Mouse (Mus musculus) small intestine, adult 2 months (tissue): ENCODE measurements around the gene C2cd5. TPM values are rescaled to one million over a fixed set of nuclear protein-coding genes. Genes with fewer than 3 reads are reported as not detected.

Experiments used
- H3K27ac ChIP-seq: fragments of 200-500 bp; 2 replicates; pipeline ENCODE4 v1.5.1; 2012; ENCODE audit warnings: low read depth, low read length, control low read depth, inconsistent platforms; ENCODE audit not compliant: insufficient read depth
- H3K27me3 ChIP-seq: fragments of 200-500 bp; 2 replicates; pipeline ENCODE4 v1.6.1; 2012; ENCODE audit warnings: mild to moderate bottlenecking, moderate library complexity, low read length, inconsistent platforms; ENCODE audit not compliant: control insufficient read depth, insufficient read depth
- H3K36me3 ChIP-seq: fragments of 200-500 bp; 2 replicates; pipeline ENCODE4 v1.6.1; 2012; ENCODE audit warnings: mild to moderate bottlenecking, low read length, control low read depth, inconsistent platforms; ENCODE audit not compliant: control insufficient read depth, insufficient read depth
- H3K4me1 ChIP-seq: fragments of 200-500 bp; 2 replicates; pipeline ENCODE4 v1.6.1; 2012; ENCODE audit warnings: low read length, inconsistent platforms, mixed read lengths; ENCODE audit not compliant: control insufficient read depth, insufficient read depth, insufficient read length
- H3K4me3 ChIP-seq: fragments of 200-500 bp; 2 replicates; pipeline ENCODE4 v1.5.1; 2012; ENCODE audit warnings: low read depth, mild to moderate bottlenecking, control low read depth, inconsistent platforms, low read length, moderate library complexity
- CTCF ChIP-seq: fragments of 200-500 bp; IDR thresholded peaks from 2 replicates; pipeline ENCODE4 v1.5.1; 2012; ENCODE audit warnings: low read depth, mild to moderate bottlenecking, control low read depth, inconsistent platforms, low read length, moderate library complexity, mixed read lengths; ENCODE audit not compliant: insufficient replicate concordance, insufficient read length; ENCODE audit errors: extremely low read depth
- POLR2A ChIP-seq: fragments of 200-500 bp; IDR thresholded peaks from 2 replicates; pipeline ENCODE4 v1.6.1; 2012; ENCODE audit warnings: low read depth, mild to moderate bottlenecking, control low read depth, inconsistent platforms, low read length, moderate library complexity
- WGBS: fragments of 180-500 bp; shearing (Covaris S2); methylation state at CpG from one replicate; pipeline ENCODE4 v1.1.7; 2018; 5-methylcytosine and 5-hydroxymethylcytosine counted together
- polyA plus RNA-seq: library from polyadenylated mRNA; depleted of rRNA; stranded (reverse); fragments of >200 nt; gene quantifications from 2 replicates; pipeline ENCODE4 v1.2.3, GENCODE M21; 2012

C2cd5 gene
- polyA plus RNA-seq, 1 experiment: 15.9 TPM

DNA sequence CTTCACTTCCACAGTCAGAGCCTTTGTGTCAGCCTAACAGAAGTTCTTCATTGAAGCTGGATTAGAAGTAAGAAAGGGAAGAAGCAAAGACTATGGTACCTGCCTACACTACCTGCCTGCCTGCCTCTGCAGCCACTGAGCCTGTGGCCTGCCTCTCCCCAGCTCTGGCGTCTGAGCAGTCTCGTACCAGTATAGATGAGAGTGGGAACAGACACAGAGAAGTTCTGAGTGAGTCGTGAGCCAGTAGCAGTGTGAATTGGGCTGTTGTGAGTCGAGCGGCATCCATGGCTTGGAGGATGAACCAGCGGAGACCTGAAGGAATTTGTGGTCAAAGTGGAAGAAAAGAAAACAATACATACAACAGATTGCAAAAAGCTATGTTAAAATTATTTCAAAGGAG lies 26.5 kb downstream of the C2cd5 start:
- TF ChIP-seq CTCF (no peak), POLR2A (no peak)
- WGBS: 90% methylated on average over 6 of the region's 6 CpGs
- Histone ChIP-seq H3K4me3 (no peak overlapping the region), H3K4me1 (peaks cover 6% of the 10 kb centered on the region; the same call in 1 of the 2 replicates), H3K36me3 (peaks cover 36% of the 10 kb centered on the region), H3K27me3 (no peaks in the 10 kb centered on the region), H3K27ac (no peak overlapping the region)

- TF ChIP-seq CTCF: no peak
- TF ChIP-seq POLR2A: no peak
- WGBS: 41% methylated on average over 8 of the region's 8 CpGs
Measured at GRCm38 (mm10) chr6:143072412-143073014, 27.4 kb downstream of the C2cd5 start.

GRCm38 (mm10) chr6:143070736-143071135 lies 29.2 kb downstream of the C2cd5 start:
- Histone ChIP-seq H3K4me1 (peaks cover 6% of the 10 kb centered on the region; the same call in 1 of the 2 replicates), H3K36me3 (peaks cover 25% of the 10 kb centered on the region), H3K27me3 (no peaks in the 10 kb centered on the region), H3K27ac (no peak overlapping the region), H3K4me3 (no peak overlapping the region)
- no peak for TF ChIP-seq CTCF
- TF ChIP-seq POLR2A: no peak
- WGBS: 90% methylated on average over 9 of the region's 9 CpGs

More at GRCm38 (mm10) chr6:143072412-143073014, 27.4 kb downstream of the C2cd5 start:
- 0 out of 2 replicates have a peak overlapping the region, but pooled peaks have one; percentile 12 for H3K27ac ChIP-seq
- no peaks in the 10 kb centered on the region for H3K27me3 ChIP-seq
- H3K4me3 ChIP-seq: no peak overlapping the region
- H3K4me1 ChIP-seq: peaks cover 6% of the 10 kb centered on the region; the same call in 1 of the 2 replicates
- H3K36me3 ChIP-seq: peaks cover 33% of the 10 kb centered on the region

GRCm38 (mm10) chr6:143070019-143070418 lies 29.9 kb downstream of the C2cd5 start:
- Histone ChIP-seq H3K4me1 (peaks cover 6% of the 10 kb centered on the region; the same call in 1 of the 2 replicates), H3K36me3 (peaks cover 23% of the 10 kb centered on the region), H3K27ac (no peak overlapping the region), H3K4me3 (no peak overlapping the region), H3K27me3 (no peaks in the 10 kb centered on the region)
- WGBS: 89% methylated on average over 5 of the region's 5 CpGs
- no peak for TF ChIP-seq CTCF
- TF ChIP-seq POLR2A: no peak

DNA sequence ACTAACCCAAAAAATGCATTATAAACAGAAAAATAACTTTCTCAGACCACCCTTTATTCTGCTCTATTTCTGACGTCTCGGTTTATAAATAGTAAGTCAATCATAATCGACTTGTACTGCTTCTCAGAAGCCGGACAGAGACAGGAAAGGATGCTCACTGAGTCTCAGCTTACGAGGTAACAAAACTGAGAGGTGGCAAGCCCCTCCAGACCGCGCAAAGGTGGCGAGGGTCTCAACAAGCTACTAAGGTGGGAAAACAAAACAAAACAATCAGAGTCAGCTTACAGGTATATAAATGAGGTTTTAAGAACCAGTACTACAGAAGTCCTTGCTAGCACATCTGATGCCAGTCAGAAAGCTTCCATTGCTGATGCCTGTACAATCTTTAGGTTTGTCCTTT lies 30.3 kb downstream of the C2cd5 start:
- Histone ChIP-seq H3K27ac (no peak overlapping the region), H3K36me3 (peaks cover 22% of the 10 kb centered on the region), H3K4me3 (no peak overlapping the region), H3K4me1 (peaks cover 6% of the 10 kb centered on the region; the same call in 1 of the 2 replicates), H3K27me3 (no peaks in the 10 kb centered on the region)
- WGBS: 88% methylated on average over 8 of the region's 8 CpGs
- TF ChIP-seq POLR2A (no peak), CTCF (no peak)

GRCm38 (mm10) chr6:143068181-143068915 lies 31.6 kb downstream of the C2cd5 start:
- Histone ChIP-seq H3K27me3 (no peaks in the 10 kb centered on the region), H3K4me3 (no peak overlapping the region)

GRCm38 (mm10) chr6:143067654-143068053 lies 32.3 kb downstream of the C2cd5 start:
- no peak for TF ChIP-seq POLR2A
- no peak for TF ChIP-seq CTCF
- Histone ChIP-seq H3K4me3 (no peak overlapping the region), H3K4me1 (peaks cover 3% of the 10 kb centered on the region; the same call in 1 of the 2 replicates), H3K27me3 (no peaks in the 10 kb centered on the region), H3K36me3 (peaks cover 20% of the 10 kb centered on the region), H3K27ac (no peak overlapping the region)
- 81% methylated on average over 3 of the region's 3 CpGs for WGBS

More at GRCm38 (mm10) chr6:143068181-143068915, 31.6 kb downstream of the C2cd5 start:
- Histone ChIP-seq H3K27ac (no peak overlapping the region), H3K4me1 (peaks cover 4% of the 10 kb centered on the region; the same call in 1 of the 2 replicates), H3K36me3 (peaks cover 20% of the 10 kb centered on the region)
- 81% methylated on average over 9 of the region's 9 CpGs for WGBS
- TF ChIP-seq CTCF (no peak), POLR2A (no peak)
